Mouse (Mus musculus) heart, embryonic 15.5 days (tissue): ENCODE measurements around the gene Sap25. TPM values are rescaled to one million over a fixed set of nuclear protein-coding genes. Genes with fewer than 3 reads are reported as not detected.

Source experiments
- ATAC-seq: fragments of 200-750 bp; cut with Nextera tagmentation; replicated peaks from 2 replicates; pipeline ENCODE4 v1.8.0; 2017; ENCODE audit warnings: low read depth, moderate TSS enrichment; ENCODE audit not compliant: insufficient number of reproducible peaks, insufficient read depth, low FRiP score
- H3K27ac ChIP-seq: fragments of 300-500 bp; sonication (generic); 2 replicates; pipeline ENCODE4 v1.5.1; 2015; ENCODE audit warnings: mild to moderate bottlenecking, inconsistent platforms
- H3K27me3 ChIP-seq: fragments of 300-500 bp; sonication (generic); 2 replicates; pipeline ENCODE4 v1.6.1; 2015; ENCODE audit warnings: inconsistent platforms
- H3K36me3 ChIP-seq: fragments of 300-500 bp; sonication (generic); 2 replicates; pipeline ENCODE4 v1.6.1; 2015; ENCODE audit warnings: mild to moderate bottlenecking, inconsistent platforms
- H3K4me1 ChIP-seq: fragments of 300-500 bp; sonication (generic); replicated peaks from 2 replicates; pipeline ENCODE4 v1.6.1; 2015; ENCODE audit warnings: inconsistent platforms
- H3K4me2 ChIP-seq: fragments of 300-500 bp; sonication (generic); 2 replicates; pipeline ENCODE4 v1.6.1; 2015; ENCODE audit warnings: inconsistent platforms, mild to moderate bottlenecking, moderate library complexity
- H3K4me3 ChIP-seq: fragments of 300-500 bp; sonication (generic); 2 replicates; pipeline ENCODE4 v1.5.1; 2015; ENCODE audit warnings: mild to moderate bottlenecking, inconsistent platforms
- H3K9ac ChIP-seq: fragments of 300-500 bp; sonication (generic); 2 replicates; pipeline ENCODE4 v1.6.1; 2015; ENCODE audit warnings: mild to moderate bottlenecking, inconsistent platforms
- H3K9me3 ChIP-seq: fragments of 300-500 bp; sonication (generic); replicated peaks from 2 replicates; pipeline ENCODE4 v1.6.1; 2016; ENCODE audit warnings: inconsistent platforms
- WGBS: fragments of 180-500 bp; shearing (Covaris S2); methylation state at CpG from one replicate; pipeline ENCODE4 v1.1.7; 2015; ENCODE audit warnings: mixed read lengths; 5-methylcytosine and 5-hydroxymethylcytosine counted together
- polyA plus RNA-seq: library from polyadenylated mRNA; unstranded; fragments of >200 nt; fragmentation: Nextera tagmentation; extraction: Ambion mirVana; gene quantifications from 2 replicates; pipeline ENCODE4 v1.2.1, GENCODE M21; 2015

Sap25 gene
- 4.0 and 6.0 TPM in 2 replicates for polyA plus RNA-seq

DNA sequence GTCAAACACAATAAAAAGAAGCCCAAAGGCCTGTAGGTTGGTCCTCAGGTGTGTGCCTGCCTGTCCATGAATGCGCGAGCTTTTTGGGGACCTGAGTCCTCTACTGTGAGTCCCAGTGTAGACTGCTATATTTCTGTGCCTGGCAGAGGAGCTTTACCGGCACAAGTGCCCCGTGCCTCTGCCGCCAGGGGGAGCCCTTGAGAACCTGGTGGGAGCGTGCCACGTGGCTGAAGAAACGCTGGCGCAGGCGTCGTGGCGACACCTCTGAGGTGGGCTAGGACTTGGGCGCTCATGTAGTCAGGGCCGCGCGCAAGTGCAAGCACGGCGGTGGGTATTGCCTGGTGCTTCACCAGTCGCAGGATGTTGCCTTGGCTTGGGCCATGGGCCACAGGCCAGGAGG, at the start of gene Sap25:
Gene Sap25 (plus strand): TSS at position 281 of the 400 bp plus-strand sequence.
- peaks cover 42% of the 10 kb centered on the region for H3K36me3 ChIP-seq
- peaks cover 29% of the 10 kb centered on the region for H3K27me3 ChIP-seq
- no peak within 1 kb of the TSS for H3K4me2 ChIP-seq
- 85% methylated on average over 19 of the region's 19 CpGs for WGBS
- no peak within 1 kb of the TSS for H3K27ac ChIP-seq
- no peak within 1 kb of the TSS for H3K9ac ChIP-seq
- ATAC-seq: no peak
- H3K9me3 ChIP-seq: no peaks in the 10 kb centered on the region
- H3K4me1 ChIP-seq: peaks cover 24% of the 10 kb centered on the region
- no peak within 1 kb of the TSS for H3K4me3 ChIP-seq

DNA sequence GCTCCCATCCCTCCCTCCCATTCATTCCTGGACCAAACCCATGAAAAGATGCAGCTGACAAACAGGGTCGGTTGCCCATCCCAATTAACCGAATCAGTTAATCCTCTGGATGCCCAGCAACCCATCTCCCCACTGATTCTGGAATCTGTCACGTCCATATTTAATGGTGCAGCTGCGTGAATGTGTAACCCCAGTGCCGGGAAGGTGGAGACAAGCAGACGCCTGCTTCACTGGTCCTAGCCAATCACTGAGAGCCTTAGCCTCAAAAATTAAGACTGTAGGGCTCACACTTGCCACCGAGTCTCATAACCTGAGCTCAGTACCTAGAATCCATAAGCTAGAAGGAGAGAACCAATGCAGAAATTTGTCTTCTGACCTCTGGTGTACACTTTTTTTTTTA, 45.2 kb upstream of the Sap25 start:
- H3K9ac ChIP-seq: no peak overlapping the region
- H3K27me3 ChIP-seq: no peaks in the 10 kb centered on the region
- 77% methylated on average over 7 of the region's 7 CpGs for WGBS
- no peak overlapping the region for H3K4me2 ChIP-seq
- H3K4me3 ChIP-seq: no peak overlapping the region
- H3K27ac ChIP-seq: no peak overlapping the region
- no peak for ATAC-seq
- H3K4me1 ChIP-seq: peaks cover 13% of the 10 kb centered on the region
- H3K9me3 ChIP-seq: no peaks in the 10 kb centered on the region
- peaks cover 6% of the 10 kb centered on the region for H3K36me3 ChIP-seq

DNA sequence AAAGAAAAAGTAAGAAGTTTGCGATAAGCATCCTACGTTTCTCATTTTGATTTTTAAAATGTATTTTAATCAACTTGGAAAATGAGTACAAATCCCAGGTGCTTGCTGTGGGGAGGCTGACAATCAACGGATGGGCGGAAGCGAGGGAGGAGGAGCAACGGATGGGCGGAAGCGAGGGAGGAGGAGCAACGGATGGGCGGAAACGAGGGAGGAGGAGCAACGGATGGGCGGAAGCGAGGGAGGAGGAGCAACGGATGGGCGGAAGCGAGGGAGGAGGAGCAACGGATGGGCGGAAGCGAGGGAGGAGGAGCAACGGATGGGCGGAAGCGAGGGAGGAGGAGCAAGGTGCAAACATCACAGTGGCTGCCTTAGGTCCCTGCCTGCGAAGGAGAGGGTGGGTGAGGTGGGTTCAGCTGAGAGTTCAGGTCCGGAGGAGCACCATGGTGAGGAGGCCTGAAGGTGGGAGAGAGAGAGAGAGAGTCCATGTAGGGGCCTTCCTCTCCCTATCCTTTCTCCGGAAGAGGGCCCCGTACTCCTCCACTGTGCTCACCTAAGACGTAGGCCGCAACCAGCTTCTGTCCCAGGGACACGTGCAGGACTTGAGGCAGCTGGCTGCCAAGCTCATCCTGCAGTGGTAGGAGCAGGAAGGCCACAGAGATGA, 44.4 kb upstream of the Sap25 start:
- peak overlapping the region; percentile 18; the same call in 1 of the 2 replicates for H3K4me2 ChIP-seq
- no peaks in the 10 kb centered on the region for H3K9me3 ChIP-seq
- H3K27ac ChIP-seq: no peak overlapping the region; the same call in 1 of the 2 replicates
- WGBS: 35% methylated on average over 30 of the region's 30 CpGs
- ATAC-seq: no peak
- H3K4me1 ChIP-seq: peaks cover 13% of the 10 kb centered on the region
- H3K27me3 ChIP-seq: no peaks in the 10 kb centered on the region
- H3K36me3 ChIP-seq: peaks cover 6% of the 10 kb centered on the region
- no peak overlapping the region for H3K9ac ChIP-seq
- H3K4me3 ChIP-seq: no peak overlapping the region

DNA sequence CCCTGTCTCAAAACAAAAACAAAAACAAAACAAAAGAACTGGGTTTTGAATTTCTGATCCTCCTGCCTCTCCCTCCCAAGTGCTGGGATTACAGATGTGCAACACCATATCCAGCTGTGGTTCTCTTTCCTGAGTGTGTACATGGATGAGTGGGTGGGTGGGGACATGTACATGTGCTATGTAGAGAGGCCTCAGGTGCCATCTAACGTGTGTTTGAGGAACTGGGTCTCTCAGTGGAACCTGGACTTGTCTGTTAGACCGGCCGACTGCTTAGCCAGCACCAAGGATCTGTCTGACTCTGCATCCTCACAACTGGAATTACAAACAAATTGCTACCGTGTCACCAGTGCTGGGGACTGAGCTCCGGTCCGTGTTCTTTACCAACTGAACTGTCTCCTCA, 43.5 kb upstream of the Sap25 start:
- Histone ChIP-seq H3K4me1 (peaks cover 17% of the 10 kb centered on the region), H3K36me3 (peaks cover 6% of the 10 kb centered on the region), H3K9me3 (no peaks in the 10 kb centered on the region), H3K4me3 (no peak overlapping the region), H3K27ac (no peak overlapping the region), H3K4me2 (no peak overlapping the region), H3K27me3 (no peaks in the 10 kb centered on the region), H3K9ac (no peak overlapping the region)
- 91% methylated on average over 6 of the region's 6 CpGs for WGBS
- no peak for ATAC-seq

DNA sequence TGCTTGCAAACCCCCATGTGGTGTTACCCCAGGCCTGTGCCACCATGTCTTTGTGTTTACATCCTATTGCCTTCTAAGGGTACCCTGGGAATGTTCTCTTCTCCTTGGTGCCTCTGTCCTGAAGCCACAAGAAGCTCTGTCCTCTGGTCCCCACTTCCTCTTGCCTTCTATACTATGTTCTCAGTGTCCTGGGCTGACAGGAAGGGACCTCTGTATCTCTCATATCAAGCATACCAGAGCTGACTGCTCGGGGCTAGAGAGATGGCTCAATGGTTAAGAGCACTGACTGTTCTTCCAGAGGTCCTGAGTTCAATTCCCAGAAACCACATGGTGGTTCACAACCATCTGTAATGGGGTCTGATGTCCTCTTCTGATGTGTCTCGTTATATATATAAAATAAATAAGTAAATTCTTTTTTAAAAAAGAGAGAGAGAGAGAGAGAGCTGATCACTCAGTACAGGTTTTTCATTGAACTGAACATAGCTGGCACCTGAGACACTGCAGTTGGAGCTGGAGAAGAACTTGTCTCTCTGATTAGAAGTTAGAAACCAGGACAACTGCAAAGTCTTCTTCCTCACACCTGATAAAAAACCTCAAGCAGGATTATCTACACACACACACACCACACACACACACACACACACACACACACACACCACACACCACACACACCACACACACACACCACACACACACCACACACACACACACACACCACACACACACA, 42.9 kb upstream of the Sap25 start:
- Histone ChIP-seq H3K9ac (no peak overlapping the region), H3K4me1 (peaks cover 20% of the 10 kb centered on the region), H3K27ac (no peak overlapping the region), H3K27me3 (no peaks in the 10 kb centered on the region), H3K4me2 (no peak overlapping the region), H3K4me3 (no peak overlapping the region), H3K36me3 (peaks cover 6% of the 10 kb centered on the region), H3K9me3 (no peaks in the 10 kb centered on the region)
- WGBS: 69% methylated on average over 2 of the region's 2 CpGs
- ATAC-seq: no peak

DNA sequence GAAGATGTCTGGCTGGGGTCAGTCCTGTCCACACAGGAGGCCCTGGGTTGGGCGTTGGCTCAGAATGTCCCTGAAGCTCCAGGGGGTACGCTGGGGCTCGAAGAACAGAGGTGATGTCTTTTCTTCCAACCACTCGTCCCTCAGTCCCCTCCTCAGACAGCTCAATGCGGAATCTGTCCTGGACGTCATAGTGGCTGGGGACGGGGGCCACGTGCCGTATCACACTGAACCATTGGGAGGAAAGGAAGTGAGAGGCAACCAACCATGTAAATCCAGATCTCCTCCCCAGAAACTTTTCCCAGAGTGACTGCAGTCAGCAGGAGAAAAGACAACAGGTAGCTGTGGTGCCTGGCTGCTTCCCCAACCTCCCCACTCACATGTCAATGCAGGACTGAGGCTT, 41.5 kb upstream of the Sap25 start:
- H3K4me3 ChIP-seq: peak overlapping the region; percentile 81
- H3K27me3 ChIP-seq: no peaks in the 10 kb centered on the region
- H3K4me1 ChIP-seq: peaks cover 21% of the 10 kb centered on the region
- H3K36me3 ChIP-seq: peaks cover 10% of the 10 kb centered on the region
- no peaks in the 10 kb centered on the region for H3K9me3 ChIP-seq
- no peak for ATAC-seq
- peak overlapping the region; percentile 91; the same call in 1 of the 2 replicates for H3K27ac ChIP-seq
- H3K4me2 ChIP-seq: peak overlapping the region; percentile 91
- peak overlapping the region; percentile 80 for H3K9ac ChIP-seq
- 55% methylated on average over 9 of the region's 9 CpGs for WGBS

DNA sequence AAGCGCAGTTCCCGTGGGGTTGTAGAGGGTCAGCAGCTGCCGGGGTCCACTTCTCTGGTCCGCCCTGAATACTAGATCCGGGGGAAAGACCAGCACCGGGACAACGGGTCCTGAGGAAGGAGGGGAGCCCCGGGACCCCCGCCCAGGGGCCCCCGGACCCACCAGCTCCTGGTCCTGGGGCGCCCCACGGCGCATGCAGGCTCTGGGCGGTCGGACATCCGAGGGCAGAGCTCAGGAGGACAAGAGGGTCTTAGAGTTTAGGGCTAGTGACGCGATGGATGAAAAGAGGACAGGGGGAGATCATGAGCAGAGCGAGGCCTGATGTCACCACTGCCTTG, 40.9 kb upstream of the Sap25 start:
- Histone ChIP-seq H3K9me3 (no peaks in the 10 kb centered on the region), H3K4me2 (peak overlapping the region; percentile 91), H3K27me3 (no peaks in the 10 kb centered on the region), H3K4me1 (peaks cover 21% of the 10 kb centered on the region), H3K36me3 (peaks cover 11% of the 10 kb centered on the region), H3K4me3 (peak overlapping the region; percentile 81), H3K27ac (peak overlapping the region; percentile 91), H3K9ac (peak overlapping the region; percentile 80)
- 2% methylated on average over 19 of the region's 19 CpGs for WGBS
- ATAC-seq: peak; percentile 37

DNA sequence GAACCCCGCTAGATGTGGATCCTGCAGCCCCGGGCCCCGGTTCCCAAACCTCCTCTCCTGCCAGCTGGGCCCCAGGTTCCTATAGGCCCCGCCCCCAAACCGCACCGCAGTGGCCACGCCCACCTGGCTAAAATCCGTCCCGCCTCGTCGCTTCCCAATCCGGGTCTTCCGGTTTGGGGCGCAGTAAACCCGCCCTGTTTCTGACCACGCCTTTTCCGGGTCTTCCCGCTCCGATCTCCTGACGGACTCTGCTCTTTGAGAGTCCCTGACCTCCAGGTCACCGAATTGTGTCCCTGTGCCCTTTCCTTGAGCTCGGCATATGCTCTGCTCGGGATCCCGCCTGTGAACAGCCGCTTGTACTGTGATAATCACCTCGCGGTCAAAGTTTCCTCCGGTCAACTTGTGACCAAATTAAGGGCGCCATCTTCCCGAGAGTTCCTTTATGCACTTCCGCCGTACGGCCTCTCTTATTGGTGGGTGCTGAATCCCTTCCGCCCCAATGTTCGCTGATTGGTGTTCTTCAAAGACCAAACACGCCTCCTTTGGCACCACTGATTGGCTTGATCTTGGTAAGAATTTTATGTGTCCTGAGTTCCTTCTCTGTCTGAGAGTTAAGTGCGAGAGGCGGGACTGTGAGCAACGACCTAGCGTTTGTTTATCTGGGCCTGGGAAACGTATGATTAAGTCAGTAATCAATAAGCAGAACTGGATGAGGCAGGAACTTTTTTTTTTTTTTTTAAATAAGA, 40.3 kb upstream of the Sap25 start, which contains the start of gene Mospd3:
Gene Mospd3 (minus strand): TSS at position 440 of the 746 bp plus-strand sequence.
- Histone ChIP-seq H3K36me3 (peaks cover 14% of the 10 kb centered on the region), H3K4me3 (peak within 1 kb of the TSS; percentile 81), H3K4me1 (peaks cover 21% of the 10 kb centered on the region), H3K9ac (peak within 1 kb of the TSS; percentile 80), H3K27ac (peak within 1 kb of the TSS; percentile 91), H3K4me2 (peak within 1 kb of the TSS; percentile 91), H3K27me3 (no peaks in the 10 kb centered on the region), H3K9me3 (no peaks in the 10 kb centered on the region)
- WGBS: under 1% methylated on average over 41 of the region's 41 CpGs
- ATAC-seq: peak; percentile 96

DNA sequence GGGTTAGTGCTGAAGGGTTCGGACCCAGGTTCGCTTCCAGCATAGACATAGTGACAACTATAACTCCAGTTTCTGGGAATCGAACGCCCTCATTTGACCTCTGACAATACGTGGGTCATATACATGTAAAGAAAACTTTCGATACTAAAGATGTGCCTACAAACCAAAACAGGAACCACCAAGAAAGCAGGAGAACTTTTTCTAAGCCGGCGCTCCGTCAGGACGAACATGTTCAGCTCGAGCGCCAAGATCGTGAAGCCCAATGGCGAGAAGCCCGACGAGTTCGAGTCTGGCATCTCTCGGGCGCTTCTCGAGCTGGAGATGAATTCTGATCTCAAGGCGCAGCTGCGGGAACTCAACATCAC, 39.8 kb upstream of the Sap25 start:
- no peak for ATAC-seq

DNA sequence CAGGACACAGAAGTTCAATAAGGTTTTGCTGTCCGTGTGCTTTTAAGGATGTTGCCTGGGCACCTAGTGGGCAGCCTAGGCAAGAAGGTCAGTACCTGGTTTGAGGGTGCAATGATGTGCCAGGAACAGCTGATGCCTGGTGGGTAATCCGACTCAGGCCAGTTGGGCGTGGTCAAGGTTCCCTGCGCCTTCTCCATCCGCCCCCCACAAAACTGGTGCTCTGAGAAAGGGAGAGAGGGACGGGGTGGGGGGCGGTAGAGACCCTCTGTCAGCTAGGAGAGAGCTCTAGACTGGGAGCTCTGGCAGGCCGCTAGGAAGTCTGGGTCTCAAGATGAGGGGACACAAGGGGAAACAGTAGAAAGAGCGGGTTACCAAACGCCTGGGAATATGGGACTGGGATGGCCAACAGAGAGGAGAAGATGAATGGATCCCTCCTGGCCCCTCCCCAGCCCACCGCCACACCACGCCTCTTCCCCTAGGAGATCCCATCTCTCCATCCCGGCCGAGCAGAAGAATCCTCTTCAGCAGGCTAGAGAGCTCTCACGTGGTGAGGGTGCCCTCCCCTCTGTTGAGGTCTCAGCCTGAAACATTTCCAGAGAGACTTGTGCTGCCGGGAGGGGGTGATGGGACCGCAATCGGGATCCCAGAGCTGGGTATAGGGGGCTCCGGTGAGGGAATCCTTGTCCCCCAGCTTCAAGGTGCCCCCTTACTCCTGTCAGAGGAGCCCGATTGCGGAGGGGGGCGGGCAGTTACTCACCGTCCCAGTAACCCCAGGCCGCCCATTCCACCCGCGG, 33.1 kb upstream of the Sap25 start:
- Histone ChIP-seq H3K36me3 (peaks cover 25% of the 10 kb centered on the region; the same call in 1 of the 2 replicates), H3K4me2 (peak overlapping the region; percentile 43), H3K4me3 (no peak overlapping the region), H3K4me1 (peaks cover 47% of the 10 kb centered on the region), H3K9me3 (no peaks in the 10 kb centered on the region), H3K27ac (no peak overlapping the region), H3K9ac (peak overlapping the region; percentile 19; the same call in 1 of the 2 replicates), H3K27me3 (no peaks in the 10 kb centered on the region)
- 38% methylated on average over 26 of the region's 26 CpGs for WGBS
- no peak for ATAC-seq

More for the DNA sequence above, 39.8 kb upstream of the Sap25 start:
- peaks cover 21% of the 10 kb centered on the region for H3K4me1 ChIP-seq
- H3K9ac ChIP-seq: peak overlapping the region; percentile 56
- H3K4me2 ChIP-seq: peak overlapping the region; percentile 69
- H3K4me3 ChIP-seq: peak overlapping the region; percentile 81
- H3K27ac ChIP-seq: peak overlapping the region; percentile 91
- H3K9me3 ChIP-seq: no peaks in the 10 kb centered on the region
- no peaks in the 10 kb centered on the region for H3K27me3 ChIP-seq
- peaks cover 19% of the 10 kb centered on the region for H3K36me3 ChIP-seq
- WGBS: under 1% methylated on average over 22 of the region's 22 CpGs
